Mouse (Mus musculus): ENCODE measurements around the gene Fstl4.

- no peak for TF ChIP-seq POLR2A (IDR thresholded peaks at IDR 0.05; ENCODE audit: control insufficient read depth, extremely low read depth, insufficient read depth, low read length, poor library complexity)
- no peak for TF ChIP-seq CTCF (IDR thresholded peaks at IDR 0.05; ENCODE audit: borderline replicate concordance, control insufficient read depth, extremely low read depth, insufficient read depth, low read length, poor library complexity)
These were observed 423.1 kb downstream of the Fstl4 start for GRCm38 (mm10) chr11:53187427-53188140.

Data from thymus, adult 2 months (tissue).